Mouse (Mus musculus): ENCODE data around the gene Zfp574. TPM values are rescaled to one million over a fixed set of nuclear protein-coding genes. Genes with fewer than 3 reads are reported as not detected.

Zfp574 gene
- total and polyA plus RNA-seq, 2 experiments from 2014 or later, result 31.5 to 33.0 TPM

DNA sequence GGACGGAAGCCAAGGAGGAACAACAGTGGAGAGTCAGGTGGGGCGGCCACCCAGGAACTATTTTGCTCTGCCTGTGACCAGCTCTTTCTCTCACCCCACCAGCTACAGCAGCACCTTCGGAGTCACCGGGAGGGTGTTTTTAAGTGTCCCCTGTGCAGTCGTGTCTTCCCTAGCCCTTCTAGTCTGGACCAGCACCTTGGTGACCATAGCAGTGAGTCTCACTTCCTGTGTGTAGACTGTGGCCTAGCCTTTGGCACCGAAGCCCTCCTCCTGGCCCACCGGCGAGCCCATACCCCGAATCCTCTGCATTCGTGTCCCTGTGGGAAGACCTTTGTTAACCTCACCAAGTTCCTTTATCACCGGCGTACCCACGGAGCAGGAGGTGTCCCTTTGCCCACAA lies 8.1 kb downstream of the Zfp574 start:
- Histone ChIP-seq H3K27me3 (ENCODE audit: insufficient read depth, low read length) (no peaks in the 10 kb centered on the region), H3K9ac (no peak overlapping the region), H3K9me3 (ENCODE audit: low read length) (no peaks in the 10 kb centered on the region), H3K4me1 (ENCODE audit: insufficient read depth) (peaks cover 11% of the 10 kb centered on the region; the same call in 1 of the 2 replicates), H3K4me2 (ENCODE audit: low read depth) (no peak overlapping the region), H3K36me3 (ENCODE audit: insufficient read depth) (peaks cover 51% of the 10 kb centered on the region), H3K27ac (ENCODE audit: low read depth, low read length) (no peak overlapping the region), H3K4me3 (ENCODE audit: low read depth, low read length) (no peak overlapping the region)
- no peak for ATAC-seq
- 97% methylated on average over 13 of the region's 13 CpGs for WGBS
- no peak for DNase-seq
- TF ChIP-seq CTCF (IDR thresholded peaks at IDR 0.05; ENCODE audit: low read depth), result no peak

DNA sequence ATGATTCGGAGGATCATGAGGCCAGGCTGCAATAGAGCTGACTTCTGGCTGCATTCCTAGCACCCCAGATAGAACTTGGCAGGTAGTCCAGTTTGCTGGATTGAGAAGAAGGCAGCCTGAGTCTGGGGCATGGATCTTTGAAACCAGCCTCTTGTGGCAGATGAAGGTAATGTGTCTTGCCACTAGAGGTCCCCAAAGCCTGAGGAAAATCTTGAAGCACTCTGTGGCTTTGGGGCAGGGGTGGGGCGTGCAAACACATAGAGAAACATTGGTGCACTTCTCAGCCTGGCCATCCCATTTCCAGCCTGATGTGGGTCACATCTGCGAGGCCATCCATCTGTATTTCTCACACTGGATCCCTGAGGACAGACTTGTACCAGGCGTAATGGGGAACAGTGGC lies 10.1 kb downstream of the Zfp574 start:
- peak; percentile 71 for ATAC-seq
- Histone ChIP-seq H3K27ac (ENCODE audit: low read depth, low read length) (no peak overlapping the region), H3K27me3 (ENCODE audit: insufficient read depth, low read length) (no peaks in the 10 kb centered on the region), H3K9ac (no peak overlapping the region), H3K4me2 (ENCODE audit: low read depth) (no peak overlapping the region), H3K9me3 (ENCODE audit: low read length) (no peaks in the 10 kb centered on the region), H3K36me3 (ENCODE audit: insufficient read depth) (peaks cover 51% of the 10 kb centered on the region), H3K4me1 (ENCODE audit: insufficient read depth) (peaks cover 7% of the 10 kb centered on the region; the same call in 1 of the 2 replicates), H3K4me3 (ENCODE audit: low read depth, low read length) (no peak overlapping the region)
- peak; percentile 82 for TF ChIP-seq CTCF (IDR thresholded peaks at IDR 0.05; ENCODE audit: low read depth)
- peak; percentile 64 for DNase-seq
- WGBS, result 76% methylated on average over 4 of the region's 4 CpGs

DNA sequence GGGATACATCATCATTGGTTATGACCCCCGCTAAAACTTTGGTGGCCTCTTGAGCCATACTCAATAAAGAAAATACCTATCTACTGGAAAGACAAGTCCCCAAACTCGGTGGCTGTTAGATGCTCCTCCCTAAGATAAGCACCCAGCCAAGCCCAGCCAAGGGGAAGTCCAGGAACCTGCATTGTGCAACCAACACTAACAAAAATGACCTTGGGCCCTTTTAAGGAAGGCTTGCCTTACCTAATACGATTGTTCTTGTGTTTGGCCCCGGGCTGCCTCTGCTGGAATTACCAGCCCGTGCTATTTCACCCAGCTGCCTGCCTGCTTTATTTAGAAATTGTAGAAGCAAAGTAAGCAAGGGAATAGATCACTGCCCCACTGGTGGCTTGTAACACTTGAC lies 12.3 kb downstream of the Zfp574 start:
- H3K4me2 ChIP-seq (ENCODE audit: low read depth), result no peak overlapping the region
- 84% methylated on average over 5 of the region's 5 CpGs for WGBS
- no peak overlapping the region for H3K9ac ChIP-seq
- DNase-seq (no peak), ATAC-seq (no peak)
- H3K36me3 ChIP-seq (ENCODE audit: insufficient read depth), result peaks cover 48% of the 10 kb centered on the region
- TF ChIP-seq CTCF (IDR thresholded peaks at IDR 0.05; ENCODE audit: low read depth), result no peak
- H3K9me3 ChIP-seq (ENCODE audit: low read length), result no peaks in the 10 kb centered on the region
- no peak overlapping the region for H3K27ac ChIP-seq (ENCODE audit: low read depth, low read length)
- no peak overlapping the region for H3K4me3 ChIP-seq (ENCODE audit: low read depth, low read length)
- H3K4me1 ChIP-seq (ENCODE audit: insufficient read depth), result no peaks in the 10 kb centered on the region
- H3K27me3 ChIP-seq (ENCODE audit: insufficient read depth, low read length), result no peaks in the 10 kb centered on the region

DNA sequence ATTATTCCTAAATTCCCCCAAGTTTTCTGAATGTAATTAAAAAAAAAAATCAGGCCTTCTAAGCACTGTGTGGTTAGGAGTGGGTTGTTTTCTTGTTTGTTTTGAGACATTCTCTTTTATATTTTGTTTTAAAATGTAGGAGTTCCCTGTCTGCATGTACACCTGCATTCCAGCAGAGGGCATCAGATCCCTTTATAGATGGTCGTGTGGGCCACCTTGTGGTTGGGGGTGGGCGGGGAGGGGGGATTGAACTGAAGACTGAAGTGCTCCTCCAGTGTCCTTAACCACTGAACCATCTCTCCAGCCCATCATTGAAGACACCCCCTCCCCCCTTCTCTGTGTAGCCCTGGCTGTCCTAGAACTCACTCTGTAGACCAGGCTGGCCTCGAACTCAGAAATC lies 14.3 kb downstream of the Zfp574 start:
- Histone ChIP-seq H3K4me2 (ENCODE audit: low read depth) (no peak overlapping the region), H3K4me3 (ENCODE audit: low read depth, low read length) (no peak overlapping the region), H3K9ac (no peak overlapping the region), H3K9me3 (ENCODE audit: low read length) (no peaks in the 10 kb centered on the region), H3K4me1 (ENCODE audit: insufficient read depth) (no peaks in the 10 kb centered on the region), H3K27ac (ENCODE audit: low read depth, low read length) (no peak overlapping the region), H3K36me3 (ENCODE audit: insufficient read depth) (peaks cover 30% of the 10 kb centered on the region), H3K27me3 (ENCODE audit: insufficient read depth, low read length) (no peaks in the 10 kb centered on the region)
- 47% methylated on average over 3 of the region's 3 CpGs for WGBS
- ATAC-seq (no peak), DNase-seq (no peak)
- peak; percentile 62 for TF ChIP-seq CTCF (IDR thresholded peaks at IDR 0.05; ENCODE audit: low read depth)

DNA sequence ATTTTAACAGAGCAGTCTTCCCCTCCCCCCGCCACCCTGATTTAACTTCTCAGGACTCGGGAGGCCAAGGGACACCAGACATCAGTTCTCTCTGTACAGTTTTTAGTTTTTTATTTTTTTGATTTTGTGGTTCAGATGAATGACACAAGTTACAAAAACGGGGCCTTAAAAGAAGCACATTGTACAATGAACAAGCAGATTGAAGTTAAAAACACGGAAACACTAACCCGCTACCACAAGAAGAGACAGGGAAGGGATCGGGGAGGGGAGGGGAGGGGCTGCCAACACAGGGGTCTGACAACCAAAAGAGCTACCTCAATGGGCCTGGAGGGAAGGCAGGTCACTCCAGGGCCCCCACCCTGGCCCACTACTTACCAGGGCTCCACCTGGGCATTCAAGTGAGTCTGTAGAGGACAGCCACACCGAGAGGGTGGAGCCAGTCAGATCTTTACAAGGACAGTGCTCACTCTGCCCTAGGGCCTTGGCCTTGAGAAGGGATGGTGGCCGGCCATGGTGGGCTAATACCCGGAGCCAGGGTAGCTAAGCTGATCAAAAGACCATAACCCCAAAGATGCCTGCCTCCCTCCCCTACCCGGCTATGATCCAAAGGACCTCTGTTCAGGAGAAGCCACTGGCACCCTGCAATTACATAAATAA lies 15.0 kb downstream of the Zfp574 start:
- no peak overlapping the region; the same call in 1 of the 2 replicates for H3K27ac ChIP-seq (ENCODE audit: low read depth, low read length)
- no peaks in the 10 kb centered on the region for H3K4me1 ChIP-seq (ENCODE audit: insufficient read depth)
- peaks cover 27% of the 10 kb centered on the region for H3K36me3 ChIP-seq (ENCODE audit: insufficient read depth)
- H3K9ac ChIP-seq, result no peak overlapping the region
- DNase-seq, result no peak
- H3K4me3 ChIP-seq (ENCODE audit: low read depth, low read length), result no peak overlapping the region
- no peak for TF ChIP-seq CTCF (IDR thresholded peaks at IDR 0.05; ENCODE audit: low read depth)
- no peaks in the 10 kb centered on the region for H3K27me3 ChIP-seq (ENCODE audit: insufficient read depth, low read length)
- 53% methylated on average over 10 of the region's 10 CpGs for WGBS
- H3K4me2 ChIP-seq (ENCODE audit: low read depth), result no peak overlapping the region
- 0 out of 2 replicates have a peak, but pooled peaks have one; percentile 7 for ATAC-seq
- no peaks in the 10 kb centered on the region for H3K9me3 ChIP-seq (ENCODE audit: low read length)

DNA sequence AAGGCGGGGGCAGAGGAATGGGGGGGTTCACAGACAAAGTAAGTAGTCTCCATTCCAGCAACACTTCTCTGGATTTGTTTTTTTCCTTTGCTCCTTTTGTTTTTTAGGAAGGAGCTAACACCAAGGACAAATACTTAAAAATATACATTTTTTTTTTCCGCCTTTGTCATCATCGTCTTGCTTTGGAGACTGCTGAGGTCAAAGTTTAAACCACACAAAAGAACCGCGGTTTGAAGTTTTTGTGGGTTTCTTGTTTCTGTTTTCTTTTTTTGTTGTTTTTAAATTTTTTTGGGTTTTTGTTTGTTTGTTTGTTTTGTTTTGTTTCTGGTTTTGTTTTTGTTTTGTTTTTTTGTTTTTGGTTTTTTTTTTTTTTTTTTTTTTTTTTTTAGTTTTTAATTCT lies 15.6 kb downstream of the Zfp574 start:
- ATAC-seq (no peak), DNase-seq (no peak)
- WGBS, result 60% methylated on average over 5 of the region's 5 CpGs
- no peak overlapping the region for H3K4me2 ChIP-seq (ENCODE audit: low read depth)
- H3K27ac ChIP-seq (ENCODE audit: low read depth, low read length), result no peak overlapping the region
- no peak overlapping the region for H3K4me3 ChIP-seq (ENCODE audit: low read depth, low read length)
- H3K4me1 ChIP-seq (ENCODE audit: insufficient read depth), result no peaks in the 10 kb centered on the region
- peaks cover 21% of the 10 kb centered on the region for H3K36me3 ChIP-seq (ENCODE audit: insufficient read depth)
- H3K27me3 ChIP-seq (ENCODE audit: insufficient read depth, low read length), result no peaks in the 10 kb centered on the region
- H3K9ac ChIP-seq, result no peak overlapping the region
- TF ChIP-seq CTCF (IDR thresholded peaks at IDR 0.05; ENCODE audit: low read depth), result no peak
- H3K9me3 ChIP-seq (ENCODE audit: low read length), result no peaks in the 10 kb centered on the region

DNA sequence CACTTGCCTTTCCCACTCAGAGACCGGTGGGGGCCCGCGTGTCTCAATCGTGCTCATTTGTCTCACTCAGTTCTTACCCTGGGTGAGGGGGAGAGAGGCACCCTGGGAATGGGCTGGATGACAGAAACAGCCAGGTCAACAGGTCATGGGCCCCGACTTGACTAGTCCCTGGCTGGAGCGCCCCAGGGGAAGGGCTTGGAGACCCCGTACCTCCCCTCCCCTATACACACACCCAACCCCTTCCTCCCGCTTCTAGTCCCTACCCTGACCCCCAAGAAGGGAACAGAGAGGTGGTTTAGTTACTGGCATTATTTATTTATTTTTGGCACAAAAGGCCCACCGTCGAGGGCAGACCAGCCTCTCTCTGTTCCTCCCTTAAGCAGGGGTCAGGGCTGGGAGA lies 16.2 kb downstream of the Zfp574 start:
- H3K4me3 ChIP-seq (ENCODE audit: low read depth, low read length), result no peak overlapping the region
- no peaks in the 10 kb centered on the region for H3K9me3 ChIP-seq (ENCODE audit: low read length)
- no peak for ATAC-seq
- WGBS, result 17% methylated on average over 10 of the region's 10 CpGs
- peaks cover 16% of the 10 kb centered on the region for H3K36me3 ChIP-seq (ENCODE audit: insufficient read depth)
- no peaks in the 10 kb centered on the region for H3K4me1 ChIP-seq (ENCODE audit: insufficient read depth)
- H3K27me3 ChIP-seq (ENCODE audit: insufficient read depth, low read length), result no peaks in the 10 kb centered on the region
- no peak for DNase-seq
- no peak overlapping the region for H3K9ac ChIP-seq
- H3K4me2 ChIP-seq (ENCODE audit: low read depth), result no peak overlapping the region
- H3K27ac ChIP-seq (ENCODE audit: low read depth, low read length), result no peak overlapping the region
- TF ChIP-seq CTCF (IDR thresholded peaks at IDR 0.05; ENCODE audit: low read depth), result no peak
